Mouse (Mus musculus) lung, embryonic 15.5 days (tissue): Measurements from ENCODE around the gene Izumo1r. TPM values are rescaled to one million over a fixed set of nuclear protein-coding genes. Genes with fewer than 3 reads are reported as not detected.

Experiments used
- ATAC-seq: fragments of 200-750 bp; cut with Nextera tagmentation; 2 replicates; pipeline ENCODE4 v1.8.0; 2017; ENCODE audit warnings: moderate number of reproducible peaks, borderline replicate concordance; ENCODE audit not compliant: low FRiP score, low TSS enrichment; ENCODE audit errors: extremely low read depth
- H3K27ac ChIP-seq: fragments of 300-500 bp; sonication (generic); 2 replicates; pipeline ENCODE4 v1.5.1; 2015; ENCODE audit warnings: moderate library complexity, mild to moderate bottlenecking, inconsistent platforms
- H3K27me3 ChIP-seq: fragments of 300-500 bp; sonication (generic); 2 replicates; pipeline ENCODE4 v1.6.1; 2015; ENCODE audit warnings: inconsistent platforms
- H3K36me3 ChIP-seq: fragments of 300-500 bp; sonication (generic); 2 replicates; pipeline ENCODE4 v1.6.1; 2015; ENCODE audit warnings: inconsistent platforms
- H3K4me1 ChIP-seq: fragments of 300-500 bp; sonication (generic); 2 replicates; pipeline ENCODE4 v1.6.1; 2015; ENCODE audit warnings: inconsistent platforms
- H3K4me2 ChIP-seq: fragments of 300-500 bp; sonication (generic); 2 replicates; pipeline ENCODE4 v1.6.1; 2015; ENCODE audit warnings: inconsistent platforms, mild to moderate bottlenecking, moderate library complexity
- H3K4me3 ChIP-seq: fragments of 300-500 bp; sonication (generic); 2 replicates; pipeline ENCODE4 v1.5.1; 2015; ENCODE audit warnings: mild to moderate bottlenecking, inconsistent platforms
- H3K9ac ChIP-seq: fragments of 300-500 bp; sonication (generic); 2 replicates; pipeline ENCODE4 v1.6.1; 2015; ENCODE audit warnings: inconsistent platforms
- H3K9me3 ChIP-seq: fragments of 300-500 bp; sonication (generic); 2 replicates; pipeline ENCODE4 v1.6.1; 2016; ENCODE audit warnings: inconsistent platforms
- WGBS: fragments of 180-500 bp; shearing (Covaris S2); methylation state at CpG from one replicate; pipeline ENCODE4 v1.1.7; 2015; 5-methylcytosine and 5-hydroxymethylcytosine counted together
- polyA plus RNA-seq: library from polyadenylated mRNA; unstranded; fragments of >200 nt; fragmentation: Nextera tagmentation; extraction: Ambion mirVana; gene quantifications from 2 replicates; pipeline ENCODE4 v1.2.1, GENCODE M21; 2015

Gene Izumo1r
- polyA plus RNA-seq, 1 experiment from 2014 or later: 0.66 TPM

DNA sequence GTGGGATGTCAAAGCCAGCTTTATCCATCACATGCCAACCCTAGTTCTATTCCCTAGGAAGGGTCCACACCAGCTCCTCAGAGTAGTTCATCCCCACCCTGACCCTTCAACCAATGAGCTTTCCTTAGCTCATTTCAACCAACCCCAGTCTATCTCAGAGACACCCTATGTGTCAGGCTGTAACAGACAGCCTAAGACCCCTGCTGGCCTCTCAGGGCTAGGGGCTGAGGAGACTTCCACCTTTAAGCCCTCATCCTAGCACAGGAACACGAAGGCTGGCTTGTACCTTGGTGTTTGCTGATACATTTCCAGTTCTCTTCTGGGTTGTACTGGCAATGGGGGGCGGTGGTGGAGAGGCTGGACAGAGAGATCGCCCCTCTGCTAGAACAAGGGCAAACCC, 743 bp downstream of the Izumo1r start:
- no peak overlapping the region for H3K4me3 ChIP-seq
- no peak for ATAC-seq
- no peaks in the 10 kb centered on the region for H3K9me3 ChIP-seq
- whole genome bisulfite sequencing: 97% methylated on average over 3 of the region's 3 CpGs
- H3K4me2 ChIP-seq: no peak overlapping the region
- H3K27ac ChIP-seq: no peak overlapping the region
- no peaks in the 10 kb centered on the region for H3K27me3 ChIP-seq
- H3K4me1 ChIP-seq: peaks cover 47% of the 10 kb centered on the region
- no peaks in the 10 kb centered on the region for H3K36me3 ChIP-seq
- no peak overlapping the region for H3K9ac ChIP-seq

DNA sequence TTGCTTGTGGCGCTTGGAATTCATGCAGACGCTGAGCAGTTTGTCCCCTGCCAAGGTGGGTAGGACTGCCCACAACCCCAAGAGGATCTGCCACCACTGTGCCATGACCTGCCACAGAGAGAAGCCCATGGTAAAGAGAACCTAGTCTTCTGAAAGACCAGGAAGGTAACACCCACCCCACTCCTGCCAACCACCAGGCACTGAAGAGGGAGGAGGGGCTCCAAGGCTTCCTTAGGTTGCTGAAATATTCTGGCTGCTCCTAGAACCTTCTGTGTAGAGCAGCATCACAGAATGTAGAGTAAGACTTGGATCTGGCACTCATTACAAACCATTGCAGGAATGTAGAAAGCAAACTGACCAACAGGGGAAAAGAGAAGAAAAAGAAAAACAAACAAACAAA, 1.3 kb downstream of the Izumo1r start:
- ATAC-seq: no peak
- Histone ChIP-seq H3K27ac (no peak overlapping the region), H3K27me3 (no peaks in the 10 kb centered on the region), H3K36me3 (no peaks in the 10 kb centered on the region), H3K9ac (no peak overlapping the region), H3K4me1 (peaks cover 42% of the 10 kb centered on the region), H3K9me3 (no peaks in the 10 kb centered on the region), H3K4me3 (no peak overlapping the region), H3K4me2 (no peak overlapping the region)
- 80% methylated on average over 2 of the region's 2 CpGs for WGBS

DNA sequence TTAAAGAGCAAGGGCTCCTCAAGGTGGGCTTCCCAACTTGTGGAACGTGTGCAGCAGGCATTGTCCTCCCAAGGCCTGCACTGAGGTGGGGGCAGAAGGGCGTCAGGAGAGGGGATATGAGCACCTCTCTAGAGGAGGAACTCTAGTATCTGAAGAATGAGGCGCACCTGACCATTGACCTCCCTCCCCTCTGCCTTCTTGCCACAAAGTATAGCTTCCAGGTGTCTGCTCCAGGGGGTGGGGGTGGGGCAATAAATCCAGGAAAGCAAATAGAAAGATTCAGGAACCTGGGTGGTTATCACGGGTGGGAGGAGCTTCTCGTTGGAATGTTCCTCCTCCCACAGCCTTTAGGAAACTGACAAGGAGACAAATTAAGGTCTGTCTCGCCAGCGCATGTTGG, 2.0 kb downstream of the Izumo1r start:
- H3K4me3 ChIP-seq: no peak overlapping the region
- no peaks in the 10 kb centered on the region for H3K36me3 ChIP-seq
- no peak for ATAC-seq
- H3K4me1 ChIP-seq: peaks cover 41% of the 10 kb centered on the region
- H3K27ac ChIP-seq: no peak overlapping the region
- no peak overlapping the region for H3K4me2 ChIP-seq
- H3K9me3 ChIP-seq: no peaks in the 10 kb centered on the region
- WGBS: 36% methylated on average over 7 of the region's 7 CpGs
- H3K27me3 ChIP-seq: no peaks in the 10 kb centered on the region
- no peak overlapping the region for H3K9ac ChIP-seq

DNA sequence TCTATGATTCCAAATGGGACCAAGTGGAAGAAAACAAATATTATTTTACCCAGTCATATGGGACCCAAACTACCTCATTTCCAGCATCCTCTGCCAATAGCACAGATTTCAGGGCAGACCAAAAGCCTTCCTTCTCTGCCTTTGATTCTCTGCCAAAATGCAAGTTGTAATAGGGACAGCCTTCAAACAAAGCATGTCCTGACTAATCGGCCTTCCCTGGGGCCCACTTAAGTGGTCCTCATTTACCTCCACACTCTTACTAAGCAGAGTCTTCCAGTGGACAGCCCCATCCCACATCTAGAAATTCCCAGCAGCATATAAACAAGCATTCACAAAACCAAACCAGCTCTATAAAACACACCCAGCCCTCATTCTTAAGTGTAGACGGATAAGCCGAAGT, 6.6 kb downstream of the Izumo1r start:
- no peak overlapping the region for H3K4me3 ChIP-seq
- no peak for ATAC-seq
- no peaks in the 10 kb centered on the region for H3K36me3 ChIP-seq
- no peaks in the 10 kb centered on the region for H3K9me3 ChIP-seq
- H3K27ac ChIP-seq: no peak overlapping the region
- WGBS: 41% methylated on average over 3 of the region's 3 CpGs
- H3K9ac ChIP-seq: no peak overlapping the region
- peaks cover 12% of the 10 kb centered on the region for H3K4me1 ChIP-seq
- H3K4me2 ChIP-seq: no peak overlapping the region
- no peaks in the 10 kb centered on the region for H3K27me3 ChIP-seq

DNA sequence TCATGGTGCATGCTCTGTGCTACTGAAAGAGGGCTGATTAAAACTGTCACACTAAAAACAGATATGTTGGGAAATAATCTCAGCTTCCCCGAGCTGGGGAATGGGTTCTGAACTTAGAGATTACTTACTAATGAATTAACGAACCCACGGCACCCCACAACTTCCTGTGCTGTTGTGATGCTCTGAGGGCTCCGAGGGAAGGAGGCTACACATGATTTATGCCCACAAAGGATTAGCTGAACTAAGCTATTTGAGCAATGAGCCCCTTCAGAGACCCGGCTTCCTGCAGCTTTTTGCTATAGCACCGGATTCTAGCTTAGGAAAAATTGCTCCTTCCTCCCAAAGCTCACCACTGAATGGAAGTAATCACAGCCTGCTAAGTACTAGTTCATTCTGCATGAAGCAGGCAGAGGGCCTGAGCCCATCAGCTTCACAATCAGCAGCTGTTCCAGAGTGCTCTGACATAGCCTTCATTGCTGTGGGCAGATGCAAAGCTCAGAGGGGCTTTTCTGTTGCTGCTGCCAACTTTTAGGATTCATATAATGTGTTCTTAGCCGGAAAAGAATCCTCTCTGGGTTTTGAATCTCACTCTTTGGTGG, 8.4 kb downstream of the Izumo1r start:
- ATAC-seq: no peak
- Histone ChIP-seq H3K36me3 (no peaks in the 10 kb centered on the region), H3K4me3 (no peak overlapping the region), H3K27ac (no peak overlapping the region), H3K4me2 (no peak overlapping the region), H3K9me3 (no peaks in the 10 kb centered on the region), H3K27me3 (no peaks in the 10 kb centered on the region), H3K4me1 (peaks cover 6% of the 10 kb centered on the region), H3K9ac (no peak overlapping the region)
- WGBS: 56% methylated on average over 7 of the region's 7 CpGs

DNA sequence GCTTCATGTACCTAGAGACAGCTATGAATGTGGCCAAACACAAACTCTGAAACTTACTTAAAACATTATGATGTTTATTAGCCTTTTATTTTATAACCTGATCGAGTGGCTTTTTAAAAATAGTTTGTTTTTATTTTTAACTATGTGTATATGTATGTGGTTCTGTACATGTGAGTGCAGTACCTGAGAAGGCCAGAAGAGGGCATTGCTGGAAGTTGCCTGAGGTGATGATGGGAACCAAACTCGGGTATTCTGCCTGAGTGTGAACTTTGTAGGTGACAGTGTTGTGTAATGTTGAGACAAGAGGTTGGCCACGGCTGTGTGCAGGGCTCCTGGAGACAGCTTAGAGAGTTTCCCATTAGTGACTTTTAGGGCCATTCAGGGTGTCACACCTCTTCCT, 9.1 kb downstream of the Izumo1r start:
- Histone ChIP-seq H3K4me3 (no peak overlapping the region), H3K9ac (no peak overlapping the region), H3K4me2 (no peak overlapping the region), H3K27me3 (no peaks in the 10 kb centered on the region), H3K27ac (no peak overlapping the region), H3K36me3 (no peaks in the 10 kb centered on the region), H3K9me3 (no peaks in the 10 kb centered on the region), H3K4me1 (peaks cover 6% of the 10 kb centered on the region)
- ATAC-seq: no peak
- WGBS: 77% methylated on average over 3 of the region's 3 CpGs

DNA sequence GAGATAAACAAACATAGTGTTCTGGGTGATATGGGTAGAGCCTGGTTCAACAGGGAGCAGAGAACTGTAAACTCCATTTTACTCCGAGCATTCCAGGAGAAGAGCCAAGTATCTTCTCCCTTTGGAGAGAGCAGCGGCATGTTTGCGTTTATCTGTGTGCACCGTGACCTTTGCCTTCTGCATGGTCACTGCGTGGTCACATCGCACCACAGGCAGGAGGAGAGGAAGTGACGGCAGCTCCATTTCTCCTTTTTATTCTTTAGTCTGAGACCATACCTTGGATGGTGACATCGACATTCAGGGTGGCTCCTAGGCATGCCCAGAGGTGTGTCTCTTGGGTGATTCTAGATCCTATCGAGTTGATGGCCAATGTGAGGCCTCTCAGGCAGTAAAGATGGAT, 10.4 kb downstream of the Izumo1r start:
- Histone ChIP-seq H3K27ac (no peak overlapping the region), H3K9me3 (no peaks in the 10 kb centered on the region), H3K4me3 (no peak overlapping the region), H3K36me3 (no peaks in the 10 kb centered on the region), H3K4me2 (no peak overlapping the region), H3K4me1 (peaks cover 10% of the 10 kb centered on the region), H3K9ac (no peak overlapping the region), H3K27me3 (no peaks in the 10 kb centered on the region)
- no peak for ATAC-seq
- WGBS: 51% methylated on average over 9 of the region's 9 CpGs

DNA sequence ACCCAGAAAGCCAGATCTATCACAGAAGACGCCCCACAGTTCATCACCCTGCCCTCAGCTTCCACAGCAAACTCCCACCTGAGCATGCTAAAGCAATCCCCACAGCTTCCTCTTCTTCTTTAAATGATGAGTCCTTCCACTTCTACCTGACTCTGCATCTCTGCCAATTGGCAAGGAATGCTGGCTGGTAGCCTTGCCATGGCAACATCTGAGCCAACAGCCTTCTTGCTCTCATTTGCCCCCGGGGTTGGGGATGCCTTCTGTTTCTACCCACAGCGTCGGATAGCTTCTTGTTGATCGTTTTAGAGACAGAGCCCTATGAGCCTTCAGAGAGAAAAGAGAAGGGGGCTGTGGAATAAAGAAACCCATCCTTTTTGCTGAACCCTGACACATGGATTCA, 11.9 kb downstream of the Izumo1r start:
- H3K9ac ChIP-seq: no peak overlapping the region
- H3K36me3 ChIP-seq: no peaks in the 10 kb centered on the region
- no peaks in the 10 kb centered on the region for H3K27me3 ChIP-seq
- no peak overlapping the region for H3K4me2 ChIP-seq
- ATAC-seq: no peak
- WGBS: 88% methylated on average over 5 of the region's 5 CpGs
- no peak overlapping the region for H3K4me3 ChIP-seq
- H3K9me3 ChIP-seq: no peaks in the 10 kb centered on the region
- no peak overlapping the region for H3K27ac ChIP-seq
- H3K4me1 ChIP-seq: peaks cover 9% of the 10 kb centered on the region

DNA sequence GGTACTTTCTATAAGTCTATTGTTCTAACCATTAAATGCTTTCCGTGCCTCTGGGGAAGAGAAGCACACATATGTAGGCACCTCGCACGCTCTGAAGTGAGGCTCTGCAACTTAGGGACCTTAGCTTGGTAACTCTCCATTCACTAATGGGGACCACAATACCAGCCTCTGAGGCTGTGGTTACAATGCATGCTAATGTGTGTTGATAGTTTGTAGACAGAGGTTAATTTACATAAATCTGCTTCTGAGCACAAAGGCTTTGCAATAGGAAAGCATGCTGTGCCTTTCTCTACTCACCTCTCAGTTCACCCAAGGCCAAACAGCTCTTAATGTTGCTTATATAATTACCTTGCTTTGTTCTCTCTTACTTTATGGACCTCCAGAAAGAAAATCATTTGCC, 13.1 kb downstream of the Izumo1r start:
- Histone ChIP-seq H3K27ac (no peak overlapping the region), H3K4me1 (0 out of 2 replicates have a peak, but pooled peaks cover 7% of the 10 kb centered on the region), H3K9me3 (no peaks in the 10 kb centered on the region), H3K4me3 (no peak overlapping the region), H3K27me3 (no peaks in the 10 kb centered on the region), H3K9ac (no peak overlapping the region), H3K4me2 (no peak overlapping the region), H3K36me3 (no peaks in the 10 kb centered on the region)
- 89% methylated on average over 3 of the region's 3 CpGs for WGBS
- ATAC-seq: no peak

DNA sequence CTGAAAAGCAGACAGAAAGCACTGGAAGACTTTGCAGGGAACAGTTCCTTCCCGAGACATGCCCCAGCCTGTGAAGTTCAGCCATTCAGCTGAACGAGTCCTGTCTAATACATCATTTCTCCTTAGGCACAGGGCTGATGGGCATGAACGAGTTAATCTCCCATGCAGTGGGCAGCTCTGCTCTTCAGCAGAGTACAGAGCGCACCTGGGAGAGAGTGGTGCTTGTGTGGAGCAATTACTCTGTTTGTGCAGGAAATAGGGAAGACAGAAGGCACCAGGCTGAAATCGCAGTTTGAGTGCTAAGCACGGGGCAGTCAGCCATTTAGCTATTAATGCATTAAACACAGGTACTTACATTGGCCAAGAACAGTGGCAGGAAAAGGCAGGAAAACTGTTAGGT, 15.1 kb downstream of the Izumo1r start:
- no peak overlapping the region for H3K9ac ChIP-seq
- H3K27ac ChIP-seq: 0 out of 2 replicates have a peak overlapping the region, but pooled peaks have one; percentile 20
- H3K4me1 ChIP-seq: 0 out of 2 replicates have a peak, but pooled peaks cover 7% of the 10 kb centered on the region
- no peak overlapping the region for H3K4me3 ChIP-seq
- H3K9me3 ChIP-seq: no peaks in the 10 kb centered on the region
- WGBS: 40% methylated on average over 6 of the region's 6 CpGs
- H3K4me2 ChIP-seq: no peak overlapping the region
- no peaks in the 10 kb centered on the region for H3K27me3 ChIP-seq
- no peaks in the 10 kb centered on the region for H3K36me3 ChIP-seq
- ATAC-seq: no peak

DNA sequence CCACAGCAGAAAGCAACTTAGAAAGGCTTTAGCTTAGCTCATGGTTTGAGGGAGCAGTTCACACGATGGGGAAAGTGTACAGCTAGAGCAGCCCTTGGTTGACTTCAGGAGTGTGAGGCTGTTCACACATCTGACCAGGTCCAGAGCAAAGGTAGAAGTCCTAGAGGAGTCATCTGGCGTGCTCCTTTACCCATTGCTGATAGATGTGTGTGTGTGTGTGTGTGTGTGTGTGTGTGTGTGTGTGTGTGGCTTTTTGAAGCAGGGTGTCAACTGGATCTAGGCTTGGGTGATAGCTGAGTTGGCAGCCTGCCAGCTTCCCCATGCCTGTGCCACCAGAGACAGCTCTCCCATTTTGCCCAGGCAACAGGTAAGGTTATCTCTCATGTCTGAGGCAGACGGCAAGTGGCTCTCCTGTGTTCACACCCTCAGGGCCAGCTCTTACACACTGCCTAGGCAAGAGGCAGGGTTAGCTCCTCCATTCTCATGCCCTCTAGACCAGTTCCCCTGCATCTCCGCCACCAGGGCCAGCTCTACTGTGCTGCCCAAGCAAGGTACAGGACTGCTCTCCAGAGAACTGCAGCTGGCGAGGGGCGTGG, 15.9 kb downstream of the Izumo1r start:
- Histone ChIP-seq H3K9ac (no peak overlapping the region), H3K4me3 (no peak overlapping the region), H3K27ac (no peak overlapping the region), H3K4me2 (no peak overlapping the region), H3K27me3 (no peaks in the 10 kb centered on the region), H3K36me3 (no peaks in the 10 kb centered on the region), H3K9me3 (no peaks in the 10 kb centered on the region), H3K4me1 (0 out of 2 replicates have a peak, but pooled peaks cover 7% of the 10 kb centered on the region)
- peak; percentile 40; the same call in 1 of the 2 replicates for ATAC-seq
- WGBS: 67% methylated on average over 6 of the region's 6 CpGs

DNA sequence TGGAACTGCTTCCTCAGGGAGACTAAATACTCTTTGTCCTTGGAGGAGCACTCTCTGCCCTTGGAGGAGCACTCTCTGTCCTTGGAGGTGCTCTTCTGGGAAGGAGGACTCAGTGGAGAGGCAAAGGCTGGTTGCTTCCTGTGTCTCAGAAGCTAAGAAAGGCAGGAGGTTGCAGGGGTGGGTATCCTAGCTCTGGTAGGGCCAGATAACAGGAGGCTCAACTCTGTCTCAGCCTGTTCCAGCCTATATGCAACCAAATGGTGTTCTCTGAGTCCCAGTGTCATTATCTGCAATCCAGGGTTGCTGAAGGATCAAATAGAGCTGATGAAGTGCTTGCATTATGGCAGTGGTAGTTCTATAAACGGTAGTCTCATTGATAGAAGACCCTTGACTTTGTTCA, 17.8 kb downstream of the Izumo1r start:
- no peak for ATAC-seq
- Histone ChIP-seq H3K4me3 (no peak overlapping the region), H3K36me3 (no peaks in the 10 kb centered on the region), H3K27ac (no peak overlapping the region), H3K4me1 (0 out of 2 replicates have a peak, but pooled peaks cover 7% of the 10 kb centered on the region), H3K27me3 (no peaks in the 10 kb centered on the region), H3K9ac (no peak overlapping the region), H3K9me3 (no peaks in the 10 kb centered on the region), H3K4me2 (no peak overlapping the region)
- 58% methylated on average over 1 of the region's 1 CpGs for WGBS
